Mouse (Mus musculus): ENCODE measurements at regions not wholly inside any gene's neighbourhood (a gene's known extent, or its start where the extent isn't known, plus 50 kb on each side); places are given as distances from the start of the nearest gene placed in this dataset.

DNA sequence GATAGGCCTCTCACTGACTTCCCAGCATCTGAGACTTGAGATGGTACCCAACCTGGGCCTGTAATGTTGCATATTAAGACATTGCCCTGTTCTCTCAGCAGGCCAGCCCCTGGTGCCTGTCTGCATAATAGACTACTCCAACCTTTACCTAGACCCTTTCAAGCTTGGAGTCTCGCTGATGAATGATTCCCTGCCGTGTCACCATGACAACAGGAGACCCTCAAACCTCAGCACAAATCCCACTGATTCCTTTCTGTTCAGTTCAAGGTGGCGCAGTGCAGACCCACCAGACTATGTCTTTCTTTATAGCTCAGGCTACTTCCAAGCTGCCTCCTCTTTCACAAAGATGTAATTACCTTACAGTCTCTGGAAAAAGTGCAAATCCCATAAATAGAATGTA, 172.0 kb downstream of the Dcdc2c start:
- H3K27ac ChIP-seq (ENCODE audit: low read depth, low read length): no peak overlapping the region
- H3K4me2 ChIP-seq: no peak overlapping the region
- DNase-seq (ENCODE audit: low spot score, missing footprints) (no peak), ATAC-seq (ENCODE audit: low FRiP score) (no peak)
- H3K9me3 ChIP-seq (ENCODE audit: control insufficient read depth, low read length): no peaks in the 10 kb centered on the region
- no peak overlapping the region for H3K4me3 ChIP-seq (ENCODE audit: low read depth, low read length)
- no peaks in the 10 kb centered on the region for H3K36me3 ChIP-seq (ENCODE audit: control insufficient read depth, insufficient read depth, low read length)
- H3K4me1 ChIP-seq (ENCODE audit: control insufficient read depth, insufficient read depth, low read length): peaks cover 5% of the 10 kb centered on the region
- H3K27me3 ChIP-seq (ENCODE audit: control insufficient read depth, insufficient read depth, low read length): no peaks in the 10 kb centered on the region
- WGBS: 40% methylated on average over 3 of the region's 3 CpGs
- H3K9ac ChIP-seq (ENCODE audit: low read length): no peak overlapping the region

DNA sequence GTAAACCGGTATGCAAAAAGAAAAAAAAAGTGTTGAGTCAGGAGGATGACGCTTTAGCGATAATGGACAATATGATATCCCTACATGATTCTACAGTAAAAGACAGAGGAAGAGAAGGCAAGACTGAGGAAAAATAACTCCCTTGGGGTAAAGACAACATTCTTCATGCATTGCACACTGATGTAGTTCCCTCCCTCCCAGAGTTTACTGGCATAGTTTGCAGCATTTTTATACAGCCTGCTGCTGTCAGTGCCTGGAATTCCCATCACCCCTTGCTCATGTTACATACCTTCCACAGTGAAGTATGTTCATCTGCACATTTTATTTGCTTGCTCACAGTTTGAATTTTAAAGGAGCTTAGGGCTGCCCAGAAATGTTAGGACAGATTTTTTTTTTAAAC, 174.2 kb downstream of the Dcdc2c start:
- peaks cover 5% of the 10 kb centered on the region for H3K4me1 ChIP-seq (ENCODE audit: control insufficient read depth, insufficient read depth, low read length)
- no peaks in the 10 kb centered on the region for H3K36me3 ChIP-seq (ENCODE audit: control insufficient read depth, insufficient read depth, low read length)
- H3K4me2 ChIP-seq: no peak overlapping the region
- no peaks in the 10 kb centered on the region for H3K27me3 ChIP-seq (ENCODE audit: control insufficient read depth, insufficient read depth, low read length)
- DNase-seq (ENCODE audit: low spot score, missing footprints): no peak
- no peak overlapping the region for H3K27ac ChIP-seq (ENCODE audit: low read depth, low read length)
- 91% methylated on average over 3 of the region's 3 CpGs for WGBS
- no peak for ATAC-seq (ENCODE audit: low FRiP score)
- H3K9me3 ChIP-seq (ENCODE audit: control insufficient read depth, low read length): no peaks in the 10 kb centered on the region
- no peak overlapping the region for H3K9ac ChIP-seq (ENCODE audit: low read length)
- no peak overlapping the region for H3K4me3 ChIP-seq (ENCODE audit: low read depth, low read length)

DNA sequence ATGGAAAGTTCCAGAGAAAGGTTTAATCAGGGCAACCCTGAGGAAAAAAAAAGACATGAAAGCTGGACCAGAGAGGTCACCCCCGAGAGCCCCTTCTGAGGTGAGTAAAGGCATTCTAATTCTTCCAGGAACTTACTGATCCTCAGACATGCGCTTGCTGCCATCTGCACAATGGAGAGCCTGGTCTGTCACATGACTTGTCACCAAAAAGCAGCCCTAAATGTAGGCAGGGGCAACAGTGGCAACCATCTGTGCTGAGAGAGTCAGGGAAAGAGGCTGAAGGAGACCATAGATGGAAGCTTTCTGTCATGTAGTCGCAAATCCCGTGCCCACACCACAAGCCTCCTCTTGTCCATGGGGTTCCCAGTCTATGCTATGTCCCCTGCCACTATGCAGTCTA, 174.8 kb downstream of the Dcdc2c start:
- Histone ChIP-seq H3K9me3 (ENCODE audit: control insufficient read depth, low read length) (no peaks in the 10 kb centered on the region), H3K36me3 (ENCODE audit: control insufficient read depth, insufficient read depth, low read length) (no peaks in the 10 kb centered on the region), H3K4me2 (no peak overlapping the region), H3K4me1 (ENCODE audit: control insufficient read depth, insufficient read depth, low read length) (peaks cover 5% of the 10 kb centered on the region), H3K27ac (ENCODE audit: low read depth, low read length) (no peak overlapping the region), H3K27me3 (ENCODE audit: control insufficient read depth, insufficient read depth, low read length) (no peaks in the 10 kb centered on the region), H3K9ac (ENCODE audit: low read length) (no peak overlapping the region), H3K4me3 (ENCODE audit: low read depth, low read length) (no peak overlapping the region)
- ATAC-seq (ENCODE audit: low FRiP score) (no peak), DNase-seq (ENCODE audit: low spot score, missing footprints) (no peak)
- WGBS: 74% methylated on average over 4 of the region's 4 CpGs

DNA sequence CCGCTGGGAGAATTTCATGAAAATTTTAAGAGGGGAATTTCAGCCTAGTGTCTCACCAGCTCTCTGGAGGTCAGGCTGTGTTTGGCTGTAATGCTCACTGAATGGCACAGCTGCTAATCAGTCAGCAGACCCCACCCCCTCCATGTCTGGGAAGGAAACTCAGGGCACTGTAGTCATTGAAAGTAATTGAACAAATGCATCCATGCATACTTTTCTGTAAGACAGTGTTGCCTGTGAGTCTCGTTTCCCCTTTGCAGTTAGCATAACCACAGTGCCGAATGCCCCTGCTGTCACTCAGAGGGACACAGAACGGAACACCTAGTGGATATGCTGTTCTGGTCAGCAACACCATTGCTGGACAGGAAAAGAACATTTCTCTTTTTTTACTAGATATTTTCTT, 175.4 kb downstream of the Dcdc2c start:
- Histone ChIP-seq H3K4me1 (ENCODE audit: control insufficient read depth, insufficient read depth, low read length) (peaks cover 5% of the 10 kb centered on the region), H3K27me3 (ENCODE audit: control insufficient read depth, insufficient read depth, low read length) (no peaks in the 10 kb centered on the region), H3K27ac (ENCODE audit: low read depth, low read length) (no peak overlapping the region), H3K9me3 (ENCODE audit: control insufficient read depth, low read length) (no peaks in the 10 kb centered on the region), H3K4me3 (ENCODE audit: low read depth, low read length) (no peak overlapping the region), H3K9ac (ENCODE audit: low read length) (no peak overlapping the region), H3K36me3 (ENCODE audit: control insufficient read depth, insufficient read depth, low read length) (no peaks in the 10 kb centered on the region), H3K4me2 (no peak overlapping the region)
- DNase-seq (ENCODE audit: low spot score, missing footprints): no peak
- peak; percentile 42; the same call in 1 of the 2 replicates for ATAC-seq (ENCODE audit: low FRiP score)
- WGBS: 50% methylated on average over 4 of the region's 4 CpGs

DNA sequence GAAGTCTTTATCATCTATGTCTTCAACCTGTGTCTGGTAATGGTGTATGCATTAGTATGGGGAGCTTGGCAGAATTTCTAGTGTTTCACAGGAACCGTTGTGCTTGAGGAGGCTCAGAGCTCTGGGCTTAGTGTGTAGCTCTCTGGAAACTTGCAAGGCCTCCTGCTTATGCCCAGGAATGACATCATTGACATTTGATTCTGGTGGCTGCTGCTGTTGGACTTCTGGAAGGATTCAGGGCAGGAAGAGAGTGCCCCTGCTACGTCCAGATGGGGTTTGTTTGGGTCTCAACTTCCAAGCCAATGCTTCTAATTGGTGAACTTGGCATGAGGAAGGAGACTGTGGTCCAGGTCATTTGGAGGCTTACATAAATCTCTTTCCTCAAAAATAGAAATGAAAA, 186.9 kb downstream of the Dcdc2c start:
- H3K4me3 ChIP-seq (ENCODE audit: low read depth, low read length): no peak overlapping the region
- ATAC-seq (ENCODE audit: low FRiP score): no peak
- H3K4me1 ChIP-seq (ENCODE audit: control insufficient read depth, insufficient read depth, low read length): no peaks in the 10 kb centered on the region
- no peaks in the 10 kb centered on the region for H3K9me3 ChIP-seq (ENCODE audit: control insufficient read depth, low read length)
- H3K27ac ChIP-seq (ENCODE audit: low read depth, low read length): no peak overlapping the region
- H3K4me2 ChIP-seq: no peak overlapping the region
- no peak for DNase-seq (ENCODE audit: low spot score, missing footprints)
- no peaks in the 10 kb centered on the region for H3K36me3 ChIP-seq (ENCODE audit: control insufficient read depth, insufficient read depth, low read length)
- H3K27me3 ChIP-seq (ENCODE audit: control insufficient read depth, insufficient read depth, low read length): no peaks in the 10 kb centered on the region
- 70% methylated on average over 2 of the region's 2 CpGs for WGBS
- no peak overlapping the region for H3K9ac ChIP-seq (ENCODE audit: low read length)

DNA sequence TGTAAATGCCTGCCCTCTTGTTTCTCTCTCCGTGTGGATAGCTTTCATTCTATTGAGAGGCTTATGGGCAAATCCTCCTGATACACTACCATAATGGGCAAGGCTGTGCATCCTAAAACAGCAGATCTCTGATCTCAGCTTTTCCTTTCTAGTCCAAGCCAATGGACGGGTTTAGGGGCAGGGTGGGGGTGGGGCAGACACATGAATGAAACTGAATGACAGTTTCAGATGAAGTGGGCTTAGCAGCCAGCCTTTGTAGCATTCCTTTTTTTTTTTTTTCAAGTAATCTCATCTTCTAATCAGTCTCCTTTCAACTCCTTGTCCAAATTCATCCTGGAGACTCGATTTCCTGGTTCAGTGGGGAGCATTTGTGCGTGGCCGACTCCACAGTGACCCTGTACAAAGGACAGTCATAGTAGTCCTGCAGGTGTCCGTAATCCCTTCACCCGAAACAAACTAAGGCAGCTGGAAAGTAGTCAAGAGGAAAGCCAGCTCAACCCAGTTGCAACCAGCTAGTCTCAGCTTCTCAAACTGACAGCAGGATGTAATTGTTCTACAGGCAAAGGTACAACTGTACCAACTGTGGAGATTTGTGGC, 193.4 kb downstream of the Dcdc2c start:
- H3K27me3 ChIP-seq (ENCODE audit: control insufficient read depth, insufficient read depth, low read length): no peaks in the 10 kb centered on the region
- 9% methylated on average over 7 of the region's 7 CpGs for WGBS
- H3K36me3 ChIP-seq (ENCODE audit: control insufficient read depth, insufficient read depth, low read length): no peaks in the 10 kb centered on the region
- H3K4me1 ChIP-seq (ENCODE audit: control insufficient read depth, insufficient read depth, low read length): peaks cover 9% of the 10 kb centered on the region
- H3K9me3 ChIP-seq (ENCODE audit: control insufficient read depth, low read length): no peaks in the 10 kb centered on the region
- no peak overlapping the region for H3K9ac ChIP-seq (ENCODE audit: low read length)
- peak overlapping the region; percentile 7; the same call in 1 of the 2 replicates for H3K27ac ChIP-seq (ENCODE audit: low read depth, low read length)
- H3K4me2 ChIP-seq: no peak overlapping the region
- peak; percentile 81 for ATAC-seq (ENCODE audit: low FRiP score)
- H3K4me3 ChIP-seq (ENCODE audit: low read depth, low read length): no peak overlapping the region
- DNase-seq (ENCODE audit: low spot score, missing footprints): peak; percentile 88

DNA sequence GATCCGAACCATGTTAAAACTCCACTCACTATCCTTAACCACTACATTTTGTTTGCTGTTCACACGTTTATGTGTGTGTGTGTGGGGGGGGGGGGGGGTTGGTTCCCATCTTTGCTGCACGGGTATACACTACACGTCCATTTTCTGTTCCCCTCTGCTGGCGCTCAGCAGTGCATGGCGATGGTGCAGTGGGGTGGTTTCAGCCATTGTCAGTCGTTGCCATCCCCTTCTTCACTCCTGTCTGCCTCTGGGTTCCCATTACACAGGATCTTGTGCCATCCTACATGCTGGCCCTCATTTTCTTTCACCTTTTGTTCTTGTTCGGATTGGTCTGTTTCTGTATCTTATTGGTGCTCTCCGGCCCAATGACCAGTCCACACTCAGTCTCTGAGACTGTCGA, 194.4 kb downstream of the Dcdc2c start:
- 79% methylated on average over 10 of the region's 10 CpGs for WGBS
- H3K27ac ChIP-seq (ENCODE audit: low read depth, low read length): no peak overlapping the region

DNA sequence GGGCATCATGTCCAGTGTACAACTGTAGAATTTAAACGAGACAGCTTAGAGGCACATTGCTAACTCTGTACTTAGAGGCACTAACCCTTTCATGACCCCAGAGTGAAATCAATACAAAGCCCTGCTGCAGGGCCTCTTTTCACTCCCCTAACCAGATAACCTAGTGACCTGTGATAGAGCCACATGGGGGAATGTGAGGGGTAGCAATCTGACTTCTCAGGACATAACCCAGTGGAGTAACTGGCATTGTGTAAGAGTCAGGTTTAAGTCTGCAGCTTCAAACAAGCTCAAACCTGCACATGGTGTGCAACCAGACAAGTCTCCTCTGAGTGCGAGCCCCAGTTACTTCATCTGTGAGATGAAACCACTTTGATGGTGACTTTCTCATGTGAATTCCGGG, 199.1 kb downstream of the Dcdc2c start:
- ATAC-seq (ENCODE audit: low FRiP score) (no peak), DNase-seq (ENCODE audit: low spot score, missing footprints) (peak; percentile 60)
- Histone ChIP-seq H3K27me3 (ENCODE audit: control insufficient read depth, insufficient read depth, low read length) (no peaks in the 10 kb centered on the region), H3K4me1 (ENCODE audit: control insufficient read depth, insufficient read depth, low read length) (0 out of 2 replicates have a peak, but pooled peaks cover 2% of the 10 kb centered on the region), H3K4me2 (no peak overlapping the region), H3K36me3 (ENCODE audit: control insufficient read depth, insufficient read depth, low read length) (no peaks in the 10 kb centered on the region), H3K9me3 (ENCODE audit: control insufficient read depth, low read length) (no peaks in the 10 kb centered on the region), H3K4me3 (ENCODE audit: low read depth, low read length) (no peak overlapping the region), H3K9ac (ENCODE audit: low read length) (no peak overlapping the region), H3K27ac (ENCODE audit: low read depth, low read length) (no peak overlapping the region)
- WGBS: 54% methylated on average over 3 of the region's 3 CpGs

More for the DNA sequence above, 194.4 kb downstream of the Dcdc2c start:
- Histone ChIP-seq H3K9ac (ENCODE audit: low read length) (no peak overlapping the region), H3K4me2 (no peak overlapping the region), H3K27me3 (ENCODE audit: control insufficient read depth, insufficient read depth, low read length) (no peaks in the 10 kb centered on the region), H3K9me3 (ENCODE audit: control insufficient read depth, low read length) (no peaks in the 10 kb centered on the region), H3K4me1 (ENCODE audit: control insufficient read depth, insufficient read depth, low read length) (peaks cover 11% of the 10 kb centered on the region), H3K36me3 (ENCODE audit: control insufficient read depth, insufficient read depth, low read length) (no peaks in the 10 kb centered on the region), H3K4me3 (ENCODE audit: low read depth, low read length) (no peak overlapping the region)
- ATAC-seq (ENCODE audit: low FRiP score): no peak
- DNase-seq (ENCODE audit: low spot score, missing footprints): peak; percentile 67

DNA sequence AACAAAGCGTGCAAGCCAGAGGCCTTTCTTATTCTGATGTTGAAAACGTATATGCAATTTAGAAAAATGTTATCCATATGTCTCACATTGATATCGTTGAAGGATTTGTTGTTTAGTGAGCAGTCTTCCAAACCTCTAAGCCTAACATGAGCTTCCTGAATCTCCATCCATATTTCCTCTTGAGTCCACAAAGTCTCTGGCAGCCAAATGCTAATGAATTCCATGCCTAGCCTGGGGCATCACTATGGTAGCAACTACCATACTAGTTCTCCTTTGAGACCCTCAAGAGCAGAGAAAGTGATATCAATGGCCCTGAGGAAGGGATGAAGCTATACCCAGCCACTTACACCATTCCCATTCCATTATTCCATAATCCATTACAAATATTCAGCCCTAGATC, 199.6 kb downstream of the Dcdc2c start:
- Histone ChIP-seq H3K27ac (ENCODE audit: low read depth, low read length) (no peak overlapping the region), H3K9ac (ENCODE audit: low read length) (no peak overlapping the region), H3K36me3 (ENCODE audit: control insufficient read depth, insufficient read depth, low read length) (no peaks in the 10 kb centered on the region), H3K4me3 (ENCODE audit: low read depth, low read length) (no peak overlapping the region), H3K4me1 (ENCODE audit: control insufficient read depth, insufficient read depth, low read length) (0 out of 2 replicates have a peak, but pooled peaks cover 2% of the 10 kb centered on the region), H3K27me3 (ENCODE audit: control insufficient read depth, insufficient read depth, low read length) (no peaks in the 10 kb centered on the region), H3K4me2 (no peak overlapping the region), H3K9me3 (ENCODE audit: control insufficient read depth, low read length) (no peaks in the 10 kb centered on the region)
- 81% methylated on average over 3 of the region's 3 CpGs for WGBS
- DNase-seq (ENCODE audit: low spot score, missing footprints): peak; percentile 78
- no peak for ATAC-seq (ENCODE audit: low FRiP score)
